Mouse (Mus musculus): ENCODE measurements around the gene Slc6a8. TPM values are rescaled to one million over a fixed set of nuclear protein-coding genes. Genes with fewer than 3 reads are reported as not detected.

Gene Slc6a8
- total RNA-seq, 4 experiments from 2014 or later, result 95.0 to 131 (median 122) TPM

DNA sequence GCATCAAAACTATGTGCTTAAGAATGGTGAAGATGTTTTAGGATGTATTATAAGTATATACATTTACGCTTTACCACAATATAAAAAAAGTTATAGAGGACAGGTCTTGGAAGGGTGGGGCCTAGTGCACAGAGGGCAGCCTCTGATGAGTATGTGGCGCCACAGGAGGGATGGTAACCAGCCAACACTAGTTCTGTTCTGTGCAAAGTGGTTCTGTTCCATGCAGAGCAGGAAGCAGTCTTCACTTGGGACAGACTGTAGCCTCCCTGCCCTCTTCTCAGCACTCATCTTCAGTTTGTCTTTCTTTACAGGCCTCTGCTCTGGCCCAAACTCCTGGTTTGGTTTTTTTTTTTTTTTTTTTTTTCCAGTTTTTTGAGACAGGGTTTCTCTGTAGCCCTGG is 11.2 kb downstream of the Slc6a8 start:
- no peak for DNase-seq (ENCODE audit: low spot score in 2 of 2)

DNA sequence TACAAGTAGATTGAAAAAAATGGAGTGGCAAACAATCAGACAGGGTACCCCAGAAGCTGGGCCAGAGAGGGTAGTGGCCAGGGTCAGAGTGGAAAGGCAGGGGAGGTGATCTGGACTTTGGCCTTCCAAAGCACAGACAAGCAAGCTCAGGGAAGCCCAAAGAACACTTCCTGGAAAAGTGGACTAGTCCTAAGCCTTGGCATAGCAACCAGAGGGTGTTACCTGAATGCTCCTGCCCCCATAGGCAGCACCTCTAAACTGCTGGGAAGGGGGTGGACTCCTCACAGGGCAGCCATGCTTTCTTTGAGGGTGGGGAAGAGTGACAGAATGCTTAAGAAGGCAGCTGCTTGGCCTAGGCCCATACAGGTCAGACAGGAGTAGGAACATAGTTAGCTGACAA is 12.0 kb downstream of the Slc6a8 start:
- no peak for DNase-seq (ENCODE audit: low spot score in 2 of 2)

DNA sequence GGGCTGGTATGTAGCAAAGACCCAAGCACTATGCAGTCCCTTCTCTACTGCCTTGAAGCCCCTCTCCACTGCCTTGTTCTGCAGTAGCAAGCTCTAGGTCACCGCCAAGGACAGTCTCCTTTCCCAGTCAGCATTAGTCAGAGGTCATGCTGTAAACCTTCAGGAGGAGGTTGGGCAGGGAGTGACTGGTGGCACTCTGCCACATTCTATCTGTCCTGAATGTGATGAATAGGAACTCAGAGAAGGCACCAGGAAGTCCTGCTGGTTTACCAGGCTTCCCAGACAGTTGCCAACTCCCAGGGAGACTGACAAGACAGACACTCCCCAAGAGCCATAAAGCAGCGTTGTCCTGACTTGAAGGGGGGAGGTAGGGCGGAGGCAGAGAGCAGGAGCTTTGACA is 12.7 kb downstream of the Slc6a8 start:
- DNase-seq (ENCODE audit: low spot score in 2 of 2), result peak; percentile 35 to 61

DNA sequence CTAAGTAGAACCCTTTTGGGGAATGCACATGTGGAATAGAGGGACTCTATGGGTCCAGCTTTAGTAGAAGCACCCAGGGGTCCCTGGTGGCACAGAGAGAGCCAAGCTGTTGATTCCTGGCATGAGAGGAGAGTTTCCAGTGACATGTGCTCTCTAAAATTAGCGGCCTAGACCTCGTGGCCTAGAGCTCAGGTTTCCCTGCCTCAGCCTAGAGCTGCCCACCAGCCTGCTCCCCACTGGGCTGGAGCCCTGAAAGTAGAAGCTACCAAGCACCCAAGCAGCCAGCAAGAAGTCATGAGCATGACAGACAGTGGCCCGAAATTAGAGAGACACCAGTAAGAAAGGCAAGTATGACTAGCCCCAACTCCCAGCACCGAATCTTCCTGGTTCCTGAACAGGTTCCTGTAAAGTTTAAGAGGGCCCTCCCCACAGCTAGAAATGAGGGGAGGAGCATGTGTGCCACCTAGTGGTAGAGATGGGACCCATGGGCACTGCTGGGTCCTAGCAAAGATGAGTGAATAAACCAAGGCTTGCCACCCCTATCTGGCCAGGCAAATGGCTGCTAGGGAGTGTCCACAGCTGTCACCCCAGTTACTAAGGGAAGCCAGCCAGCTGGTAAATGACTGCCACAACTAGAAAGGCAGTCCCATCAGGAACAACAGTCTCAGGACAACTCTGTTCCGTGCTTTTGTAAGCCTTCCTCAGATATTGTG is 18.1 kb downstream of the Slc6a8 start:
- DNase-seq (ENCODE audit: low spot score in 2 of 2), result peak; percentile 46 to 62

DNA sequence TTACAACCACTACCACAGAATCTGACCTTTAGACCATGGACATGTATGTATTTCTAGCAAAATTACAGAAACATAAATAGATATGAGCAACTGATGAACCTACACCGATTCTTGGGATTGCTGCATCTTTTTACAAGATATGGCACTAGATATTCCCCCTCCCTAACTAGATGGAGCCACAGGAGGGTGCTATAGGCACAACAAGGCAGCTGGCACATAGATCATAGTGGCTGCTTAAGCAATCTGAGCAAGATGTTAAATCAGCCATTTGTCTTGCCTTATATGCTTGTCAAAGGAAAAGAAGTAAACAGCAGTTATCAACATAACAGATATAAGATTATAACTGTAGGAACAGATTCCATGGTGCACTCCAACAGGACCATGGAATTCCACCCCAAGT is 27.5 kb downstream of the Slc6a8 start:
- DNase-seq (ENCODE audit: low spot score in 2 of 2), result no peak

DNA sequence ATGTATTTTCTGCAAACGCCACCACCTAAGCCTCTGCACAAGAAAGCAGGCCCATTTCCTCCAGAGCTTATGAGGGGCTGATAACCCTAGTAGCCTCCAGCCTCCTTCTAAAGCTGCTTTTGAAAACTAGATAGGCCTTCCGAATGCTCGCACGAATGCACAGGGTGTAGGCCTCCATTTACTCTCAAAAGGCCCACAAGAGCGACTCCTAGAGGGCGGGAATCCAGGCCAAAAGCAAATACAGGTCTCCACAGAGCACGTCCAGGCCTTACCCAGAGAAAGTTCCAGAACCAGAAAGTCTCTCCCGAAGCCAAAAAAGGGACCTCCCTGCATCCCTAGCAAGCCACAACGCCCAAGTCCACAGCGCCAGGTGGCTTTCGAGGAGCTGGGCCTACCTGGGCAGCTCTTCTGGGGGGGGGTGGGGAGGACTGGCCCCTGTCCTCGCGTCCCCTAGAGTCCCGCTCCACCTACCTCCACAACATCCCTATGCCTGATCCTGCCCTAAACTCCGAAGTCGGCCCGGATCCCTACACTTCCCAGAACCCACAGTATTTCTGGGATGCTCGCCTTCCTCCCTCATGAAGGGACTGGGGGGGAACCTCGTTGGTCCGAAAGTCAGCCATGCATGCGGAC is 42.6 kb downstream of the Slc6a8 start:
- DNase-seq (ENCODE audit: low spot score in 2 of 2), result peak in 1 of 2 experiments; percentile 18

DNA sequence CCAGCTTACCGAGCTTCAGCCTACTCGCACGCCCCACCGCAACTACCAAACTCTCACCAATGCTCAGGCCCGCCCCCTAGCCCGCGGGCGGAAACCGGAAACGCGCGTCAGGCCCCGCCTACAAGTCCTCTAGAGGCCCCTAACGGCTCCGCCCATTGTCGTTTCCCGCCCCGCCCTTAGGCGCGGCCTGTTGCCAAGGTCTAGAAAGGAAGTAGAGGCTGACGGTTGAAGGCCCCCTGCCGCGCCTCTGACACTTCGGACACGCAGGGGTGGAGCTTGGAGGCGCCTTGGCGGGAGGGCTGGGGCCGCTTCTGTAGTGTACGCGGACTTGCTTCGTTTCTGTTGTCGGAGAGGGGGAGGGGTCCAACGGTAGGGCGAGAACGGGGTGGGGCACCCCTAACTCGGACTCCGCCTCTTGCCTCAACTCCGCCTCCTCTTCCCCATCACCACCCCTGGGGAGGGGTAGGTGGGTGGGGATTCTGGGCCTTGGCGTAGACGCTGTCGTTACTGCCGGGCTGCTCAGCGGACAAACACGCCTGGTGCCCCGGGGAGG is 43.2 kb downstream of the Slc6a8 start, which contains the start of the genes Bcap31 and Abcd1:
Bcap31 (minus strand) TSS at position 67 of the 553 bp plus-strand sequence.
Abcd1 (plus strand) TSS at position 489 of the 553 bp plus-strand sequence.
- peak; percentile 88 to 91 for DNase-seq (ENCODE audit: low spot score in 2 of 2)

DNA sequence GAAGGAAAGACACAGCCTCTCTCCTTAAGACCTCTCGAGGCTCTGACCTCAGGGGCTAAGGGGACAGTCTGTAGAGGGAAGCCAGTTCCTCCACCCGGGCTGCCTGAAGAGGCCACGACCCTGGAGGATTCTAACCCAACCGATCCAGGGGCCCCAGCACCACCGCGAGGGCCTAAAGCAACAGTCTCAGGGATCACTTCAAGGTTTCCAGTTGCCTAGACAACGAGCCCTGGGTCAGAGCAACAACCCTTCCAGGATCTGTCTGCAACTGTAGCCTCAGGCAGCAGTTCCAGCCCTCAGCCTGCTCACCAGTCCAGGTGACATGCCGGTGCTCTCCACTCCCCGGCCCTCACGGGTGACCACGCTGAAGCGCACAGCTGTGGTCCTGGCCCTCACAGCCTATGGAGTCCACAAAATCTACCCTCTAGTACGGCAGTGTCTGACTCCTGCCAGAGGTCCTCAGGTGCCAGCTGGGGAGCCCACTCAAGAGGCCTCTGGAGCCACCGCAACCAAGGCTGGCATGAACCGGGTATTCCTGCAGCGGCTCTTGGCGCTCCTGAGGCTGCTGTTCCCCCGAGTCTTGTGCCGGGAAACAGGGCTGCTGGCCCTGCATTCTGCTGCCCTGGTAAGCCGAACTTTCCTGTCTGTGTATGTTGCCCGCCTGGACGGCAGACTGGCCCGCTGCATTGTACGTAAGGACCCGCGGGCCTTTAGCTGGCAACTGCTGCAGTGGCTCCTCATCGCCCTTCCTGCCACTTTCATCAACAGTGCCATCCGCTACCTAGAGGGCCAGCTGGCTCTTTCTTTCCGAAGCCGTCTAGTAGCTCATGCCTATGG is 44.0 kb downstream of the Slc6a8 start:
- peak in 1 of 2 experiments; percentile 12 for DNase-seq (ENCODE audit: low spot score in 2 of 2)

DNA sequence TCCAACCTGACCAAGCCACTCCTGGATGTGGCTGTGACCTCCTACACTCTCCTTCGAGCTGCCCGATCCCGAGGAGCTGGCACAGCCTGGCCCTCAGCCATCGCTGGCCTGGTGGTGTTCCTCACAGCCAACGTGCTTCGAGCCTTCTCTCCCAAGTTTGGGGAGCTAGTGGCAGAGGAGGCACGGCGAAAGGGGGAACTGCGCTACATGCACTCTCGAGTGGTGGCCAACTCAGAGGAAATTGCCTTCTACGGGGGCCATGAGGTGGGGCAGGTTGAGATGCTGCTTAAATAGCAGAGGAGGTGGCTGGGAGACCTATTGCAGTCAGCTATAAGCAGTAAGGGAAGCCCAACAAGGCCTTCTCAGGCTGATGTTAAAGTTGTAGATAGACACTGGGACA is 44.7 kb downstream of the Slc6a8 start:
- DNase-seq (ENCODE audit: low spot score in 2 of 2), result peak in 1 of 2 experiments; percentile 38

DNA sequence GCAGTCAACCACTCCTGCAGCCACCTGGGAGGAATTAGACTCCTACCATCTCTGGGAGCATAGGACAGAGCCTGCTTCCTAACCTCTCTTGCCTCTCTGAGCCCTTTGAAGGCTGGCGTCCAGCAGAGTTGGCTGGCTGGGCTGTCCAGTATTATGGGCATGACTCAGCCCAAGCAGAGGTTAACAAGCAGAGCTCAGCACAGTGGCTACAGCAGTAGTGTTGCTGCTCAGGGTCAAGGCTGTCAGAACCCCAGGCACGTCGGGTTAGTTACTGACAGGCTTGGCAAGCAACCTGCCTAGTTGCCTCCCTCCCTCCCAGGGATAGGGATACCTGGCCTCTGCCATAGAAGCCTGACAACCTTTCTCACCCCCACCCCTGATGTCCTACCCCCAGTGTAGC is 45.3 kb downstream of the Slc6a8 start:
- peak; percentile 14 to 44 for DNase-seq (ENCODE audit: low spot score in 2 of 2)

DNA sequence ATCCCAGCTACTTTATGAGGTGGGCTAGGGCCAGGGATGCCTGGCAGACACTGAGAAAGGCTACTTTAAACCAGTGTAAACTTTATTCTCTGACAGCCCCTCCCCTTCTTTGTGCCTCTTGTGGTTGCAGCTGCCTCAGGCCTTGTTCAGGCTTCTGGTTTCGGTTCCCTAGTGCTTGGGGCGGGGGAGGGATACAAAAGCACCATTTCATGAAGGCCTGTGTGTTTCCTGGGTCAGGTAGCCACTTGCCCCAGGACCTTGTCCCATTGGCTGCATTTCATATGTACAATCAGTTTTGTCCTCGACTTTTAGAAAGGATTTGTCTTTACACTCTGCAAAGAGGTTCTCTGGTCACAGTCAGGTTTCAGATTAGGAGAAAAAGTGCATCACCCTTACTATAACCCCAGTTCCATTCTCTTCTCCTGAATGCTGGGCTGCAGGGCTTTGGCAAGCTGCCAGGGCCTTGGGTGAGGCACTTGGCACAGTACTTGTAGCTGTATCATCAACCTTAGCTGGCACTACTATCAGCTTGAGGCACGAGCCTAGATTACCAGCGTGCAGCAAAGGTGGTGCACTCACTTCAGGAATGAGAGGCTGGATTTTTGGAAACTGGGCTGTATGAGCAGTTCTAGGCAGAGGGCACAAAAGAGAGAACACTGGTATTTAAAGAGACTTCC is 45.9 kb downstream of the Slc6a8 start:
- peak in 1 of 2 experiments; percentile 30 for DNase-seq (ENCODE audit: low spot score in 2 of 2)

DNA sequence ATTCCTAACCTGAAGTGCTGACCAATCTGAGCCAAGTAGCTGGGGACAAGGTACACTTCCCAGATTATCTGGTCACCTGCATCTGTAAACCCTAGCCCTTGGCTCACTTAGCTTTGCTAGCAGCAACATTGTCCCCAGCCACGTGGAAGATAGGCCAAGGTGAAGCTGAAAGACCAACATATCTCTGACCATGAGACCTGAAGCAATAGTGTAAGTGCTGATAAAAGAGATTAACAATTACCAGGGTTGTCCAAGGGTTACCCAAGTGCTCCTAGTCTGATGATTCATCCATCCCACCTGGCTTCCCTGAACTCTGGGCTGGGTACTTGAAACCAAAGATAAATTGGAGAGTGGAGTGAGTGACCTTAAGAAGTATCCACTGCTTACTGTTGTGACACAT is 58.0 kb downstream of the Slc6a8 start:
- no peak for DNase-seq (ENCODE audit: low spot score in 2 of 2)

Other genes with a start within 250 kb of the Slc6a8 start
- not detected for gene Trex2, start 237.8 kb upstream of the Slc6a8 start, total RNA-seq (2022)
- gene Haus7, start 214.1 kb upstream of the Slc6a8 start, total RNA-seq (2022), result 10 to 100 TPM in 3 of 4 experiments, 1 to 10 TPM in 1; 9.3 to 13.2 (median 12.2) TPM
- 10 to 100 TPM; 19.5 to 43.0 (median 27.5) TPM for gene Bgn, start 189.5 kb upstream of the Slc6a8 start, total RNA-seq (2022)
- 10 to 100 TPM; 10.7 to 14.4 (median 11.3) TPM for gene Atp2b3, start 170.1 kb upstream of the Slc6a8 start, total RNA-seq (2022)
- not detected for gene Dusp9, start 33.7 kb upstream of the Slc6a8 start, total RNA-seq (2022)
- gene Pnck, start 13.0 kb upstream of the Slc6a8 start, total RNA-seq (2022), result 10 to 100 TPM in 2 of 4 experiments, 1 to 10 TPM in 2; 7.8 to 10.8 (median 10.2) TPM
- gene Bcap31, start 43.0 kb downstream of the Slc6a8 start, total RNA-seq (2022), result 10 to 100 TPM; 51.3 to 65.3 (median 61.4) TPM
- gene Abcd1, start 43.4 kb downstream of the Slc6a8 start, total RNA-seq (2022), result 10 to 100 TPM; 16.6 to 20.5 (median 19.7) TPM
- gene Plxnb3, start 83.9 kb downstream of the Slc6a8 start, total RNA-seq (2022), result under 1 TPM; 0.24 to 0.70 (median 0.39) TPM
- 10 to 100 TPM; 30.4 to 34.6 (median 32.5) TPM for gene Srpk3, start 101.3 kb downstream of the Slc6a8 start, total RNA-seq (2022)
- 100 to 1,000 TPM; 347 to 391 (median 361) TPM for gene Idh3g, start 113.7 kb downstream of the Slc6a8 start, total RNA-seq (2022)
- gene Ssr4, start 113.9 kb downstream of the Slc6a8 start, total RNA-seq (2022), result 10 to 100 TPM; 79.3 to 97.7 (median 86.9) TPM
- gene Pdzd4, start 151.8 kb downstream of the Slc6a8 start, total RNA-seq (2022), result 1 to 10 TPM in 1 of 4 experiments, under 1 TPM in 3; 0.44 to 1.0 (median 0.81) TPM
- gene Avpr2, start 219.0 kb downstream of the Slc6a8 start, total RNA-seq (2022), result not detected
- gene L1cam, start 223.0 kb downstream of the Slc6a8 start, total RNA-seq (2022), result 1 to 10 TPM; 1.7 to 3.1 (median 2.6) TPM
- gene Arhgap4, start 248.7 kb downstream of the Slc6a8 start, total RNA-seq (2022), result 1 to 10 TPM in 1 of 4 experiments, under 1 TPM in 3; 0.22 to 1.1 (median 0.57) TPM
- gene Naa10, start 248.8 kb downstream of the Slc6a8 start, total RNA-seq (2022), result 10 to 100 TPM; 46.6 to 61.8 (median 47.7) TPM

Measured in gastrocnemius, adult 8-10 months (tissue).